Mouse (Mus musculus) yolk sac, embryonic 10.5 days (tissue): ENCODE measurements around the gene 6430548M08Rik.

ENCODE experiments used
- DNase-seq: peaks from one replicate; pipeline ENCODE4 v3.0.0-alpha.2; 2017; ENCODE audit warnings: low spot score

6430548M08Rik gene

GRCm38 (mm10) chr8:120109149-120109548, 4.8 kb upstream of the 6430548M08Rik start:
- DNase-seq = no peak

GRCm38 (mm10) chr8:120110966-120111365, 3.0 kb upstream of the 6430548M08Rik start:
- no peak for DNase-seq

- DNase-seq = no peak
Observed at GRCm38 (mm10) chr8:120111382-120111781, 2.6 kb upstream of the 6430548M08Rik start.

GRCm38 (mm10) chr8:120112535-120112934, 1.4 kb upstream of the 6430548M08Rik start:
- DNase-seq = no peak

GRCm38 (mm10) chr8:120113306-120113705, 646 bp upstream of the 6430548M08Rik start:
- DNase-seq = no peak

- no peak for DNase-seq
Observed at GRCm38 (mm10) chr8:120114315-120114841, 426 bp downstream of the 6430548M08Rik start.

GRCm38 (mm10) chr8:120116600-120116999, 2.6 kb downstream of the 6430548M08Rik start:
- no peak for DNase-seq

- DNase-seq = no peak
Observed at GRCm38 (mm10) chr8:120118162-120118561, 4.2 kb downstream of the 6430548M08Rik start.

- no peak for DNase-seq
Observed at GRCm38 (mm10) chr8:120118847-120119246, 4.9 kb downstream of the 6430548M08Rik start.

GRCm38 (mm10) chr8:120119429-120119828, 5.5 kb downstream of the 6430548M08Rik start:
- no peak for DNase-seq

- DNase-seq = no peak
Observed at GRCm38 (mm10) chr8:120119931-120120330, 6.0 kb downstream of the 6430548M08Rik start.

GRCm38 (mm10) chr8:120120951-120121350, 7.0 kb downstream of the 6430548M08Rik start:
- no peak for DNase-seq

- no peak for DNase-seq
Observed at GRCm38 (mm10) chr8:120124261-120124660, 10.3 kb downstream of the 6430548M08Rik start.

- no peak for DNase-seq
Observed at GRCm38 (mm10) chr8:120124836-120125389, 11.0 kb downstream of the 6430548M08Rik start.

- peak; percentile 11 for DNase-seq
Observed at GRCm38 (mm10) chr8:120126357-120127161, 12.6 kb downstream of the 6430548M08Rik start.

- no peak for DNase-seq
Observed at GRCm38 (mm10) chr8:120129547-120129946, 15.6 kb downstream of the 6430548M08Rik start.

- no peak for DNase-seq
Observed at GRCm38 (mm10) chr8:120131158-120131557, 17.2 kb downstream of the 6430548M08Rik start.

GRCm38 (mm10) chr8:120133169-120133568, 19.2 kb downstream of the 6430548M08Rik start:
- DNase-seq = no peak

- DNase-seq = no peak
Observed at GRCm38 (mm10) chr8:120135687-120136086, 21.7 kb downstream of the 6430548M08Rik start.

GRCm38 (mm10) chr8:120136618-120137017, 22.7 kb downstream of the 6430548M08Rik start:
- DNase-seq = no peak

- DNase-seq = no peak
Observed at GRCm38 (mm10) chr8:120138958-120139357, 25.0 kb downstream of the 6430548M08Rik start.

- DNase-seq = no peak
Observed at GRCm38 (mm10) chr8:120140769-120141168, 26.8 kb downstream of the 6430548M08Rik start.
